Mouse (Mus musculus) left cerebral cortex, adult 2 months (tissue): ENCODE data around the gene Wwp2. TPM values are rescaled to one million over a fixed set of nuclear protein-coding genes. Genes with fewer than 3 reads are reported as not detected.

ENCODE experiments used
- DNase-seq, 2 experiments: peaks; one replicate each; pipeline ENCODE4 v3.0.0; 2021 to 2022; ENCODE audit warnings: low spot score in 2 of 2, mixed read lengths in 1 of 2; ENCODE audit errors: extremely low spot score in 1 of 2
- H3K27ac ChIP-seq: fragments of 200-600 bp; 2 replicates; pipeline ENCODE4 v1.8.1; 2022
- H3K4me3 ChIP-seq: fragments of 200-600 bp; 2 replicates; pipeline ENCODE4 v1.8.1; 2022
- CTCF ChIP-seq: fragments of 200-600 bp; IDR thresholded peaks from 2 replicates; pipeline ENCODE4 v1.8.1; 2022; ENCODE audit warnings: antibody characterized with exemption, mild to moderate bottlenecking, moderate library complexity
- intact Hi-C: fragments of 180-260 bp; cut with DNase I; formaldehyde crosslinking; loops from one replicate; pipeline ENCODE4 v1.15.1; 2025
- total RNA-seq, 2 experiments: library from RNA; stranded (reverse); gene quantifications; 2 replicates each; pipeline ENCODE4 v1.2.3; 2021

Wwp2 gene
- total RNA-seq, 2 experiments from 2014 or later, result 34.4 to 39.3 TPM

DNA sequence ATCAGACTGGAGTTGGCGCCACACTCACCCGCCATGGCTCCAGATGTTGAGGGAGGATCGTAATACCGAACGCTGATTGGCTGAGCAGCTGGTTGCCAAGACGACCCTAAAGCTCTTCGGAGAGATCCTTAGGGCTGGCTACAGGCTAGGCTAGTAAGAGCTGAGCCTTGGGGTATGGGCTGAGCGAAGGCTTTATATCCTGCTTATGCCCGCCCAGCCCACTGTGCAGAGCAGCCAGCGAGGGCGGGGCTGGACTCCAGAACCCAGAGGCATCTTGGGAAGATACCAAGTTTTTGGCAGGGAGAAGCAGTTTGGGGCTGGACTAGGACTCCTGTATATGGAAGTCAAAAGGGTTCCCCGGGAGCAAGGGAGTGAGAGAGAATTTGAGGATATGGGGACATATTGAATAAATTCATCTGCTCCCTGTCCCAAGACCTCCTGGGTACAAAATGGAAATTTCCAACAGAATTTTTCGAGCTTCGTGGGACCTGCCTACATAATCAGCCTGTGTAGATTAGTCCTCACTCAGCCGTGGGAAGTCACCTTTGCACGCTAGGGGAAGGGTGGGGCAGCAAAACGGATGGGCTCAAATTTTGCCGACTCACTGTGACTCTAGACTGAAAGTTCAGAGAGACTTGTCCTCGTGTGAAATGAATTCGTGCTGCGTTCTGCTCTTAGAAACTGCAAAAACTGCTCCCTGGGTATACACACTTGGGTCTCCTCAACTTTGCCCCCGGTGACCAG lies 33.0 kb upstream of the Wwp2 start, which contains the start of gene Nqo1:
TSS of gene Nqo1 (minus strand) at position 169 of the 744 bp plus-strand sequence.
- Histone ChIP-seq H3K4me3 (peak within 1 kb of the TSS; percentile 47), H3K27ac (peak within 1 kb of the TSS; percentile 13)
- peak; percentile 40 to 63 for DNase-seq
- TF ChIP-seq CTCF, result no peak
- intact Hi-C loops, result no loop called here

DNA sequence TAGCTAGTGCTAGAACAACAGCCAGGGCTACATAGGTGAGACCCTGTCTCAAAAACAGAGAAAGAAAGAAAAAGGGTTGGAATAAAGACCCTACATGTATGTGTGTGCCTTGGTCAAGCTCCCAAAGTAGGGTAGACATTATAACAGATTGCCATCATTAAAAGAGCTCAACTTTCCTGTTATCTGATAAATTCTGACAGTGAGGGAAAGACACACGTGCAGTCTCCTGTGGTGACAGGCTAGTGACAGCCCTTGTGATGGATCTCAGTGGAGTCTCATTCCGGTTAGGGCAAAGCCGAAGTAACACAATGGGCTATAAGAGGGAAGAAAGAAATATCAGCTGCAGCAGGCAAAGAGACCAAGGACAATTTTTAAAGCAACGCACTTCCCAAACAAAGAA lies 32.1 kb upstream of the Wwp2 start:
- no peak for DNase-seq
- no peak overlapping the region for H3K27ac ChIP-seq
- TF ChIP-seq CTCF, result no peak
- intact Hi-C loops, result no loop called here
- H3K4me3 ChIP-seq, result no peak overlapping the region

DNA sequence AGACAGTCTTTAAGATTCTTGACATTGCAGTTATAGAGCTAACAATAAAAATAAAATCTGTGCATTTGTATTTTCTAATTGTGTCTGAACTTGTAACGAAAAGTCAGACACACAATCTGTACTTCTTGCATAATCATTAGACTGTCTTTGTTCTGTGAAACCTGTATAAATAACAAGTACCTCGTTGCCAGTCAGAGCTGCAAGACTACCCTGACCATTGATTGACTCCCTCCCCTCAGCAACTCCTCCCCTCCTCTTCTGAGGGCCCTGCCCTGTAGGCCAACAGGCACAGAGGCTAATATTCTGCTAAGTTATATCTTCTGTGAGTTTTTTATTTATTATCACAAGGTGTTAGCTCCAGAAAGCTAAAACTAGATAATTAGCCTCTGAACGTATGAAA lies 30.2 kb upstream of the Wwp2 start:
- DNase-seq, result no peak
- no peak for TF ChIP-seq CTCF
- Histone ChIP-seq H3K4me3 (no peak overlapping the region), H3K27ac (no peak overlapping the region)
- intact Hi-C loops, result no loop called here

DNA sequence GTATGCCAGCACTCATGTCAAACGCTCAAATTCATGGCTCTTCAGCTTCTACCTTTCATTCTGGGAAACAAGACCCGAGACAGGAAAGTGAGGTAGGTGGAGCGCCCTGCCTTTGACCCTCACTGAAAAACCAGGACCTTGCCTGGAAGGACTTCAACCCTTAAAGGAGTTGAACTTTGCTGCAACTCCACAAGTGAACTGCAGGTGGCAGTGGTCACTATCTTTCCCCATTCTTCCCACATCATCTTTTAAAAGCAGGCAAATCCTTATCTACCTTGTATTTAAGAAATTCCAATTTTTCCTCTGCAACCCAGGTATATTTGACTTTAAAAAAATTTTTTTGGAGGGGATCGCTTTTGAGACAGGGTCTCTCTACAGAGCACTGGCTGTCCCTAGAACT lies 24.8 kb upstream of the Wwp2 start:
- no peak overlapping the region for H3K4me3 ChIP-seq
- intact Hi-C loops, result no loop called here
- no peak overlapping the region for H3K27ac ChIP-seq
- TF ChIP-seq CTCF, result peak; percentile 61
- DNase-seq, result no peak

DNA sequence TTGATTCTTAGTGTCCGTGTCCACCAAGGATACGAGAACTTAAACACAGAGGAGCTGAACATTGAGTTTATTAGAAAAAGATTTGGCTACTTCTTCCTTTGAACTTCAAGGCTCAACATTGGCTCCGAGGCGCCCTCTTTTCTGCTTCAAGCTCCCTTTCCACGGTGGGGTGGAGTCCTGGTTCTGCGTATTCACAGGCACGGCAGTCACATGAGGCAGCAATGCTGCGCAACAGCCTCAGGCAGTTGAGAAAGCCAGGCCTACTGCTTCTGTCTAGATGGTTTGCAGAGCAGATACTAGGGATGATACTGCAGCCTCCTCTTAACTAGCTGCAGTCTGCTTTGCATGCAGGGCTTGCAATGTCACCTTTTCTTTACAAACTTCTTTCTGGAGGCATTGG lies 23.6 kb upstream of the Wwp2 start:
- DNase-seq, result no peak
- no peak overlapping the region for H3K4me3 ChIP-seq
- no peak overlapping the region for H3K27ac ChIP-seq
- no peak for TF ChIP-seq CTCF
- intact Hi-C loops, result no loop called here

DNA sequence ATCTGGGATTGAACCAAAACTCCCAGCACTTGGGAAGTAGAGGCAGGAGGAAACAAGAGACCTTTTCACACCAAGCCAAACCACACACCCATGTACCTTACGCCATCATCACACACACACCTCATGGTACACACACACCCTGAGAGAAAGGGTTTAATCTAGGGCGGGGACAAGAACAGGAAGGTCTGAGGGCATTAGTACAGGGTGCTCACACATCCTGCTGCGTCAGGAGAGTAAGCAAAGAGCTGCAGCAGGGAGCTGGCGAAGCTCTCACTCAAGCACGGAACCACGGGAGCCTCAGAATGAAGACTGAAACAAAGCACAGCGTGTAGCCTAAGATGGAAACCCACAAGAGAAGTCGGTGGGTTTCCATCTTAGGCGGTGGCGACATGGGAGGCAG lies 22.3 kb upstream of the Wwp2 start:
- intact Hi-C loops, result no loop called here
- TF ChIP-seq CTCF, result no peak
- no peak for DNase-seq
- no peak overlapping the region for H3K27ac ChIP-seq
- H3K4me3 ChIP-seq, result no peak overlapping the region

DNA sequence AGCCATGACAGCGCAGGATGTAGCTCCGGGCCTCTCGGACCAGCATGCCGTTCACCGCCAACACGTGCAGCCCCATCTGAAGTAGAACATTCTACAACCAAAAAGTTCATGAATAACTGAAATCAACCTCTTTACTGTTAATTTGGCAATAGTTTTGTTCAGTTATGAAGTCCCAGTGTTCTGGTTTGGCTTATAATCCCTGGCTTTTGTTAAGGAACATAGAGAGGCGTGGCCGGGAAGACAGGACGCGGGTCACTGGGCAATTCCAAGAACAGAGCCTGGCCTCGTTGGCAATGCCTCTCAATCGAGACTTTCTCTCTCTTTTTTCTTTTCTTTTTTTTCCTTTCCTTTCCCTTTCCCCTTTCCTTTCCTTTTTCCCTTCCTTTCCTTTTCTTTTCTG lies 19.2 kb upstream of the Wwp2 start:
- no peak overlapping the region for H3K27ac ChIP-seq
- DNase-seq, result no peak
- no peak for TF ChIP-seq CTCF
- no peak overlapping the region for H3K4me3 ChIP-seq
- intact Hi-C loops, result no loop called here

DNA sequence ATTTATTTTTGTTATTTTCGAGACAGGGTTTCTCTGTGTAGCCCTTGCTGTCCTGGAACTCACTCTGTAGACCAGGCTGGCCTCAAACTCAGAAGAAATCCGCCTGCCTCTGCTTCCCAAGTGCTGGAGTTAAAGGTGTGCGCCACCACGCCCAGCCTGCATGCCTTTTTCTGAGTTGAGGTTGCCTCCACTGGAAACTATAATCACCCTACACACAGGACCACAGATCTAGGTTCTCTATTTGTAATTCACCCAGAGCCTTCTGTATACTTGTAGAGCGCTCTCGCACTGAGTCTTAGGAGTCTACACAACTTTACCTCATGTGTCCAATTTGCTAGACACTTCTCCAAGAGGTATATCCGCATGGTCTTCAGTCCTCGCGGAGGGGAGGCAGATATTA lies 12.0 kb upstream of the Wwp2 start:
- TF ChIP-seq CTCF, result no peak
- intact Hi-C loops, result loop anchor here (2.0 kb wide), 1 partner anchor 37 kb away; no protein-coding TSS in a partner anchor
- DNase-seq, result no peak
- H3K4me3 ChIP-seq, result peak overlapping the region; percentile 77
- H3K27ac ChIP-seq, result peak overlapping the region; percentile 92

DNA sequence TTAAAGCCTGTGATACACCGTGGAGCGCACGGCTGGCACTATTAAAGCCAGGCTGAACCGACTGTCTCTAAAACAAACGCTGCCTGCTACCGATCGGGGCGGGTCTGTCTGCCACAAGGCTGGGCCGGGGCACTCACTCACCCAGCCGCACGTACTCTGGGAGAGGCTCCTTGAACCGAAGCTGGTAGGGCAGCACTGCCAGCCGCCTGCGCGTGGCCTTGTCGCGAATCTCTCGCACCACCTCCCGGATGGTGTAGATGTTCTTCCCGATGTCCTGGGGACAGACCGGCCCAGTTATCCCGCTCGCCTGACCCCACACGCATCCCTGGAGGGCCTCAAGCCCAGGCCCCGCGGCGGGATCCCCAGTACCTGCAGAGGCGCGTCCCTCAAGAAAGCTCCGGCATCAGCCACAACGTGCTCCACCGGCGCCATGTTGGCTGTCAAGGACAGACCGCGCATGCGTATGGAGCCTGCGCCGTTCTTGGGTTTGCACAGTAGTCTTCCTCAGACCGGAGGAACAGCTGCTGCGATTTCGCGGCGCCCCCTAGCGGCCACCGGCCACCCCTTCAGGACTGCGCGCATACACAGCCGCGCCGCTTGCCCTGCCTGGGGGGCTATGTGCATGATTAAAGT lies 11.5 kb upstream of the Wwp2 start, which contains the start of gene Nob1:
TSS of gene Nob1 (minus strand) at position 455 of the 633 bp plus-strand sequence.
- DNase-seq, result peak; percentile 96 to 97
- no peak; the same call in none of the 2 replicates for TF ChIP-seq CTCF
- Histone ChIP-seq H3K27ac (peak within 1 kb of the TSS; percentile 92), H3K4me3 (peak within 1 kb of the TSS; percentile 77)
- intact Hi-C loops, result loop anchor here (1.0 to 2.0 kb wide), 2 partner anchors 38 to 320 kb away; no protein-coding TSS in a partner anchor

DNA sequence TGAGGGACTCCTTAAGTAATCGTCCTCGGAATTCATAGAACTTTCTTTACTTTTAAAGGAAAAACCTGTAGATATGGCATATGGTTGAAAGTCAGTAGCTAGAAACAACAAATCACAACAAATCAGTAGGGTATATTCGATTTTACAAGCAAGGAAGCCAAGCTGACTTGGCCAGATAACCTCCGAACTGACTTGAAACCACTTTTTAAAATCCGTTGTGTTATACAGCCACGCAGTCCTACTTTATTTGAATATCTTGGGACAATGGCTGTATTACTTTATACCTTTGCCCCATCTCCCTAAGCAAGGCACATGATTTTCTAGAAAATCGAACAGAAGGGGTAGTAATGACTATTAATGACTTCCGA lies 11.0 kb upstream of the Wwp2 start:
- no peak overlapping the region for H3K27ac ChIP-seq
- H3K4me3 ChIP-seq, result no peak overlapping the region
- DNase-seq, result no peak
- intact Hi-C loops, result loop anchor here (1.0 to 2.0 kb wide), 2 partner anchors 38 to 321 kb away; no protein-coding TSS in a partner anchor
- no peak for TF ChIP-seq CTCF

DNA sequence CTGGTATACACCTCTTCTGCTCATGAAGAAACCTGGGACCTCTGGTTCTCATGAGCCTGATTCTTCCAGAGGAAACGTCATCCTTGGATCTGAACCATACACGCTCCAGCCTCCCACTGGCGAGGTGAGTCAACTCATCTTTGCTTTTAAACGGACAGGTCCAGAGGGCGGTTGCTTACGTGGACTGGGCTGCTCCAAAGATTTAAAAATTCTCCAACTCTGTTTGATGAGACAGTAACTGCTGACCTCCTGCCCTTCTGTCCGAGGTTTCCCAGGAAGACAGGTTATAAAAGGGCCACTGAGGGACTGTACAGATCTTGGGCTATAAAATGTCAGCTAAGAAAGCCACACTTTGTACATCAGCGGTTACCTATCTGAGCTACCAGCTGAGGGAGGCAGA lies 5.3 kb upstream of the Wwp2 start:
- H3K4me3 ChIP-seq, result no peak overlapping the region
- DNase-seq, result no peak
- no peak overlapping the region for H3K27ac ChIP-seq
- TF ChIP-seq CTCF, result no peak
- intact Hi-C loops, result no loop called here

DNA sequence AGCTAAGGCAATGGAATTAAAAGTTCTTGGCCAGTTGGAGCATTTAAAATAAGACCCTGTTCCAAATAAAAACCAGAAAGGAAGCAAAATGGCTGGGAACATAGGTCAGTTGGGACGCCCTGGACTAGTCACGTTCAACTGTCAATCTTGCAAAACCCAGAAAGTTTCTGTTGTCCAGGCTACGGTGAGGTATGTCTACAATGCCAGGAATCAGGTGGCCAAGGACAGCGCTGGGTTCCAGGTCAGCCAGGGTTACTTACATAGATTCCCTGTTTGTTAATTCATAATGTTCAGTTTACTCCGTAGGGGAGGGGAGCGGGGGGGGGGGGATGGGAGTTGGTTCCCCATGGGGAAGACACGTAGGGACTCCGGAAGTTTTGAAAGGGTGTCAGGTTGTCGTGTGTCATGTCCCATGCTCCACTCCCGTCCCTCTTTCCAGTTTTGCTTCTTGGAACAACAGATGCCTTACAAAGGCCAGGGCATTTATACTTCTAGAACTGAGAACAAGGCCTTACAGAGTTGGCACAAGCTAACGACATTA lies 674 bp upstream of the Wwp2 start:
- H3K4me3 ChIP-seq, result peak overlapping the region; percentile 94
- DNase-seq, result no peak
- intact Hi-C loops, result no loop called here
- TF ChIP-seq CTCF, result no peak
- no peak overlapping the region; the same call in 1 of the 2 replicates for H3K27ac ChIP-seq
